Mouse (Mus musculus) CH12.LX (cell line): Measurements from ENCODE around the gene Abhd14a. TPM values are rescaled to one million over a fixed set of nuclear protein-coding genes. Genes with fewer than 3 reads are reported as not detected.

Source experiments
- DNase-seq: peaks from one replicate; pipeline ENCODE4 v3.0.0-alpha.2; 2013; ENCODE audit errors: extremely low read depth
- H3K27ac ChIP-seq: 2 replicates; pipeline ENCODE4 v1.5.1; 2012; ENCODE audit warnings: low read depth, mild to moderate bottlenecking, control low read depth, moderate library complexity; ENCODE audit not compliant: insufficient read depth
- H3K27me3 ChIP-seq: replicated peaks from 2 replicates; pipeline ENCODE3; 2012; ENCODE audit warnings: inconsistent platforms
- H3K36me3 ChIP-seq, 2 experiments: replicated peaks in 1 of 2; 2 replicates each; pipeline versions ENCODE3 to v1.6.1; 2012; ENCODE audit warnings: inconsistent platforms in 1 of 2, low read length in 1 of 2, mild to moderate bottlenecking in 1 of 2, mixed read lengths in 1 of 2, moderate library complexity in 1 of 2; ENCODE audit not compliant: control insufficient read depth in 1 of 2, insufficient read depth in 1 of 2
- H3K4me1 ChIP-seq, 2 experiments: 2 replicates each; pipeline ENCODE4 v1.6.1; 2012; ENCODE audit warnings: inconsistent platforms in 1 of 2, moderate library complexity in 1 of 2; ENCODE audit not compliant: insufficient read depth in 2 of 2, control insufficient read depth in 1 of 2
- H3K4me2 ChIP-seq: 2 replicates; pipeline ENCODE4 v1.6.1; 2012; ENCODE audit warnings: low read depth, mild to moderate bottlenecking, control low read depth; ENCODE audit not compliant: poor library complexity, insufficient read depth, severe bottlenecking
- H3K4me3 ChIP-seq, 3 experiments: fragments of 150-350 bp in 1 of 3; sonication (generic) in 1 of 3; replicated peaks in 1 of 3; 2 replicates each; pipeline versions ENCODE3 to v1.5.1; 2011 to 2012; ENCODE audit warnings: low read depth in 2 of 3, low read length in 2 of 3, mild to moderate bottlenecking in 2 of 3, moderate library complexity in 2 of 3, control low read depth in 1 of 3, improper control_type of control experiment in 1 of 3, inconsistent platforms in 1 of 3, mixed read lengths in 1 of 3; ENCODE audit not compliant: poor library complexity in 1 of 3
- H3K79me2 ChIP-seq: replicated peaks from 2 replicates; pipeline ENCODE4 v1.6.1; 2012; ENCODE audit warnings: mild to moderate bottlenecking, moderate library complexity; ENCODE audit not compliant: control insufficient read depth, poor library complexity, insufficient read depth, severe bottlenecking; ENCODE audit errors: extremely low read depth
- H3K9ac ChIP-seq: 2 replicates; pipeline ENCODE4 v1.6.1; 2012; ENCODE audit warnings: low read depth, mild to moderate bottlenecking, control low read depth, moderate library complexity; ENCODE audit not compliant: insufficient read depth
- H3K9me3 ChIP-seq: replicated peaks from 2 replicates; pipeline ENCODE3; 2012; ENCODE audit warnings: low read length, inconsistent platforms, mixed read lengths
- BHLHE40 ChIP-seq: IDR thresholded peaks from 2 replicates; pipeline ENCODE4 v1.6.1; 2011; ENCODE audit warnings: mild to moderate bottlenecking, low read depth, low read length, improper control_type of control experiment
- CTCF ChIP-seq, 2 experiments: IDR thresholded peaks in 1 of 2; conservative IDR thresholded peaks in 1 of 2; 2 replicates each; pipeline ENCODE4 v1.5.1; 2011 to 2012; ENCODE audit warnings: low read depth in 2 of 2, low read length in 2 of 2, improper control_type of control experiment in 1 of 2, inconsistent platforms in 1 of 2, mild to moderate bottlenecking in 1 of 2, moderate library complexity in 1 of 2
- E2F4 ChIP-seq: IDR thresholded peaks from 2 replicates; pipeline ENCODE4 v1.6.1; 2011; ENCODE audit warnings: low read depth, low read length, improper control_type of control experiment; ENCODE audit not compliant: insufficient replicate concordance
- EP300 ChIP-seq: IDR thresholded peaks from 2 replicates; pipeline ENCODE4 v1.6.1; 2011; ENCODE audit warnings: low read length, improper control_type of control experiment
- GABPA ChIP-seq: IDR thresholded peaks from 2 replicates; pipeline ENCODE4 v1.6.1; 2012; ENCODE audit warnings: low read depth, low read length, improper control_type of control experiment, inconsistent platforms; ENCODE audit not compliant: insufficient replicate concordance
- MAZ ChIP-seq: IDR thresholded peaks from 2 replicates; pipeline ENCODE4 v1.6.1; 2012; ENCODE audit warnings: low read depth, mild to moderate bottlenecking, inconsistent platforms, low read length, improper control_type of control experiment, moderate library complexity
- MEF2A ChIP-seq: IDR thresholded peaks from 2 replicates; pipeline ENCODE4 v1.6.1; 2014; ENCODE audit warnings: low read depth, mild to moderate bottlenecking, inconsistent platforms, low read length, improper control_type of control experiment, borderline replicate concordance
- MXI1 ChIP-seq: IDR thresholded peaks from 2 replicates; pipeline ENCODE4 v1.6.1; 2011; ENCODE audit warnings: mild to moderate bottlenecking, low read depth, low read length, improper control_type of control experiment
- MYC ChIP-seq: IDR thresholded peaks from 2 replicates; pipeline ENCODE4 v1.6.1; 2011; ENCODE audit warnings: low read depth, mild to moderate bottlenecking, improper control_type of control experiment, low read length
- RAD21 ChIP-seq: IDR thresholded peaks from 2 replicates; pipeline ENCODE4 v1.6.1; 2011; ENCODE audit warnings: low read depth, mild to moderate bottlenecking, low read length, improper control_type of control experiment, moderate library complexity
- RCOR1 ChIP-seq: conservative IDR thresholded peaks from 2 replicates; pipeline ENCODE4 v1.6.1; 2012; ENCODE audit warnings: low read depth, mild to moderate bottlenecking, inconsistent platforms, low read length, improper control_type of control experiment
- SMC3 ChIP-seq: IDR thresholded peaks from 2 replicates; pipeline ENCODE4 v1.6.1; 2011; ENCODE audit warnings: low read depth, low read length, improper control_type of control experiment
- ZNF384 ChIP-seq: IDR thresholded peaks from 2 replicates; pipeline ENCODE4 v1.6.1; 2012; ENCODE audit warnings: low read depth, low read length, improper control_type of control experiment, inconsistent platforms
- dilution Hi-C: fragments of 300-500 bp; cut with MboI; formaldehyde crosslinking; loops from 2 replicates; pipeline ENCODE4 v1.14.3; 2020; ENCODE audit warnings: low sequenced_read_pairs; ENCODE audit not compliant: extremely low pct_unique_long_range_greater_than_20kb, extremely low pct_ligation_motif_present
- in situ Hi-C: fragments of 300-500 bp; cut with MboI; formaldehyde crosslinking; loops from 3 replicates; pipeline ENCODE4 v1.14.3; 2019; ENCODE audit warnings: low sequenced_read_pairs, low pct_ligation_motif_present, low pct_unique_long_range_greater_than_20kb, mixed read lengths
- polyA plus RNA-seq: library from polyadenylated mRNA; unstranded; fragments of >175 nt; gene quantifications from 2 replicates; pipeline ENCODE4 v1.2.1, GENCODE M21; 2012; ENCODE audit warnings: low read depth; ENCODE audit not compliant: insufficient read length
- total RNA-seq, 2 experiments: library from RNA; depleted of rRNA; stranded (reverse); fragments of 300-350 nt in 1 of 2; fragments of >200 nt in 1 of 2; gene quantifications; 2 replicates each; pipeline ENCODE4 v1.2.3; 2012 to 2014

The Abhd14a gene
- total and polyA plus RNA-seq, 3 experiments: 18.2 to 23.3 (median 20.4) TPM

DNA sequence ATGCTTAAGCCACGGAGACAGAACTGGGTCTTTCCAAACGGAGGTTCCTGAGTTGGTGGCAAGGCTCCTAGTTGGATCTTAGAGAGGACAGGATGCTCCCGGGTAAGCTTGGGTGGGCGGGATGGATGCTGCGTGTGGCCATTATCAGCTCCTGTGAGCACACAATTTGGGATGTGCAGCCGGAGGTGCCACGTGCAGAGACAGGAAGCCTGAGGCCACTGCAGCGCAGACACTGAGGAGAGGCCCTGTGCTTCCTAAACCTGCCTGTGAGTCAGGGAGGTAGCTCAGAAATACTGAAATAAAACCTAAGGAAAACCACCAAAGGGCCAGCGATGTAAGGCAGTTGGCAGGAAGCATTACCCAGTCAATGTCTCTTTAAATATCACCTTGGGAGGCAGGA is 22.3 kb upstream of the Abhd14a start:
- H3K4me3 ChIP-seq: no peak overlapping the region
- dilution Hi-C loops: no loop called here
- no peak for TF ChIP-seq BHLHE40
- TF ChIP-seq, all 38 proteins: peak for 0

DNA sequence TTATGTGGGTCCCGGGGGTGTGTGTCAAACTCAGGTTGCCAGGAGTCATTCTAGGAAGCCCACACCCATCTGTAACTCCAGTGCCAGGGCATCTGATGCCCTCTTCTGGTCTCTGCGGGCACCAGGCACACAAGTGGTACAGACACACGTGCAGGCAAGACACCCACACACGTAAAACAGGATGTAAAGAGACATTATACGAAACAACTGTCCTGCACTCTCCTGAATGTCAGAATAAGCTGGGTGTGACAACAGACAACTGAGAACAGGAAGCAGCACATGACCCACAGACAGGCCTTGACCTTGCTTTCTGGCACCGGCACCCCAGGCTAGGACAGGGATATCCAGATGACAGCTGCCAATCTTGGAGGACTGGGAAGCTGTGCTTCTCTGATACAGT is 21.8 kb upstream of the Abhd14a start:
- Histone ChIP-seq H3K4me1 (peaks cover 0 to 23% of the 10 kb centered on the region in 2 experiments; a peak in 3 of 4 replicates), H3K36me3 (peaks cover 16 to 58% of the 10 kb centered on the region in 2 experiments), H3K4me2 (no peak overlapping the region), H3K9ac (no peak overlapping the region), H3K27me3 (no peaks in the 10 kb centered on the region), H3K9me3 (peaks cover 16% of the 10 kb centered on the region), H3K79me2 (no peaks in the 10 kb centered on the region), H3K27ac (no peak overlapping the region), H3K4me3 (no peak overlapping the region)
- in situ Hi-C loops: no loop called here
- DNase-seq: no peak
- TF ChIP-seq CTCF (conservative IDR thresholded peaks at IDR 0.05 in 1 of 2, IDR thresholded peaks at IDR 0.05 in 1 of 2; ENCODE audit: low read depth in 2 of 2, low read length in 2 of 2) (peak in 1 of 2 experiments; percentile 44; a peak in 2 of 4 replicates), RAD21 (peak; percentile 24), MYC (no peak), MAZ (no peak), MXI1 (no peak), RCOR1 (no peak), BHLHE40 (peak; percentile 60; the same call in 1 of the 2 replicates), EP300 (no peak)
- dilution Hi-C loops: no loop called here

More for the DNA sequence above, 22.3 kb upstream of the Abhd14a start:
- Histone ChIP-seq H3K4me1 (peaks cover 0 to 26% of the 10 kb centered on the region in 2 experiments; a peak in 3 of 4 replicates), H3K9me3 (peaks cover 12% of the 10 kb centered on the region), H3K27me3 (no peaks in the 10 kb centered on the region), H3K4me2 (no peak overlapping the region), H3K79me2 (no peaks in the 10 kb centered on the region), H3K9ac (no peak overlapping the region), H3K27ac (no peak overlapping the region), H3K36me3 (peaks cover 12 to 53% of the 10 kb centered on the region in 2 experiments)
- no peak for DNase-seq
- in situ Hi-C loops: no loop called here

DNA sequence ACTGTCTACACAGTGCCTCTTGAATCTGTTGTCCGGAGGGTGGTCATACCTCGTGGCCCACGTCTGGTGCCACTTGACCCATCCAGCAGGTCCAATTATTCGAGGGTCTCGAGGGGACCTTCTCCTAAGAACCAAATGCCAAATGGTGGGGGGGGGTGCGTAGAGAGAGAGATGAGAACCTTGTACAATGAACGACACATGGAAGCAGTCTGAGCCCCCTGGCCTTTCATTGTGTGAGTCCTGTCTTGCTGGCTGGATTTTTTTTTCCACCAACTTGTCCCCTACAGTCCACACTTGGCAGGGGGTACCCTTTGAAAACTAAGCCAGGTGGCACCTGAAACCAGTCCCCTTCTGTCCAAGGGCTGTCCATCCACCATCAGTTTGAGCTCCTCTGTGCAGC is 20.3 kb upstream of the Abhd14a start:
- no peak overlapping the region for H3K9ac ChIP-seq
- H3K36me3 ChIP-seq: peaks cover 25 to 60% of the 10 kb centered on the region in 2 experiments
- dilution Hi-C loops: no loop called here
- TF ChIP-seq RCOR1: no peak
- no peak for TF ChIP-seq MYC
- no peak for TF ChIP-seq MEF2A
- no peak for TF ChIP-seq RAD21
- TF ChIP-seq GABPA: no peak
- no peak for TF ChIP-seq E2F4
- no peak for TF ChIP-seq SMC3
- no peak for TF ChIP-seq ZNF384
- no peak for TF ChIP-seq EP300
- H3K4me2 ChIP-seq: no peak overlapping the region
- H3K27ac ChIP-seq: no peak overlapping the region
- no peaks in the 10 kb centered on the region for H3K79me2 ChIP-seq
- in situ Hi-C loops: no loop called here
- no peak for DNase-seq
- H3K4me1 ChIP-seq: peaks cover 0 to 8% of the 10 kb centered on the region in 2 experiments; a peak in 2 of 4 replicates
- H3K4me3 ChIP-seq: no peak overlapping the region
- H3K9me3 ChIP-seq: peaks cover 16% of the 10 kb centered on the region
- no peaks in the 10 kb centered on the region for H3K27me3 ChIP-seq
